Mouse (Mus musculus) megakaryocyte progenitor cell, adult 5-6 weeks (primary cell): ENCODE measurements at regions not wholly inside any gene's neighbourhood (a gene's known extent, or its start where the extent isn't known, plus 50 kb on each side); places are given as distances from the start of the nearest gene placed in this dataset.
"Not testable (repeated sequence)": the region's sequence is repeated elsewhere in the genome, so short reads cannot be mapped to it uniquely, and the experiment has no call there.

Experiments
- ATAC-seq: replicated peaks from 2 replicates; pipeline ENCODE4 v1.8.0; 2016; ENCODE audit warnings: mild to moderate bottlenecking, moderate TSS enrichment, inconsistent platforms; ENCODE audit not compliant: poor library complexity

GRCm38 (mm10) chrX:50537122-50537784, 109.0 kb upstream of the Olfr1324 start:
- peak; percentile 99 for ATAC-seq

- no peak for ATAC-seq
Measured at GRCm38 (mm10) chrX:50504047-50504446, 75.7 kb upstream of the Olfr1324 start.

GRCm38 (mm10) chrX:50501181-50501580, 72.9 kb upstream of the Olfr1324 start:
- ATAC-seq: no peak

- not testable (repeated sequence) for ATAC-seq
Measured at GRCm38 (mm10) chrX:50490477-50490967, 62.2 kb upstream of the Olfr1324 start.
